Mouse (Mus musculus): ENCODE data around the gene Fxn.

Fxn gene

DNA sequence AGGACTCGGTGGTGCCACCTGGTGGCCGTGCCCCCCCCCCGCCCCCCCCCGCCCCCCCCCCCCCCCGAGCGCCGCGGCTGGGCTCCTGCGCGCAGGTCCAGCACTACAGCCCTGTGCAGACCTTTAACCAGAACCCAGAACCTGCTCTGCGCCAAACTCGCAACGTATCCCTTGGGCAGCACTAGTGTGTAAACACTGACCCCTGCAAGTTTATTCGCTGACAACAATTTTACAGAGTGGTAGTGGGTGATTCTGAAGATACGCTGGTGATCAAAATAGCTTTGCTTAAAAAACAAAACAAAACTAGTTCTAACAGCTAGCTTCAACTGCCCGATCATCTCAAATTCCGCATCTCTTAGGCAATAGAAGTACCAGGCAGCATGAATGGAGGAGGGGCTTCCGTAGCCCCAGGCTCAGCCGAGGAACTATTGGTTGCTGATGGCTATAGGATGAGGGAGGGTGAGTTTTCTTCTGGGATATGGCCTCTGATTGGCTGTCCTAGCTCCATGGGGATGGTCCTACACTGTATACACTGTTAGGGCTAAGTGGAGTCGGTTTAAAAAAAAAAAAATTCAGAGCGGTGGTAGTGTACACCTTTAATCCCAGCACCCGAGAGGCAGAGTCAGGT, at the start of gene Fxn:
Fxn (minus strand) TSS at position 5 of the 628 bp plus-strand sequence.
- peak; percentile 46 to 63 for DNase-seq (ENCODE audit: low spot score in 2 of 2)

DNA sequence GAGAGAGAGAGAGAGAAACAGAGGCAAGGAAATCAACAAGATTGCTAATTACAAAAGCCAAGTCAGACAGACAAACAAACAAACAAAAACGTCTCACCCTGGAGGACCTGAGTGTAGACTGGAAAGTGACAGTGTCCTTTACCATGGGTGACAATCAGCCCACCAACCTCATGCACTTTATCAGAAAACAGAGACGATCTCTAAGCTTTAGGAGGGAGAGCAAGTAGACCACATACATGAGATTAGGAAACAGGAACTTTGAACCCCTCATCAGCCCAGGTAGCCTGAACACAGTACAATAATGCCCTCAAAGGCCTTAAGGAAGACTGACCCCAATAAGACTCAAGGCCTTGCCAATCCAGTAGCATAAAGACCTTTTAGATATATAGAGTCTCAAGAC, 47.5 kb upstream of the Fxn start:
- DNase-seq (ENCODE audit: low spot score in 2 of 2): no peak

DNA sequence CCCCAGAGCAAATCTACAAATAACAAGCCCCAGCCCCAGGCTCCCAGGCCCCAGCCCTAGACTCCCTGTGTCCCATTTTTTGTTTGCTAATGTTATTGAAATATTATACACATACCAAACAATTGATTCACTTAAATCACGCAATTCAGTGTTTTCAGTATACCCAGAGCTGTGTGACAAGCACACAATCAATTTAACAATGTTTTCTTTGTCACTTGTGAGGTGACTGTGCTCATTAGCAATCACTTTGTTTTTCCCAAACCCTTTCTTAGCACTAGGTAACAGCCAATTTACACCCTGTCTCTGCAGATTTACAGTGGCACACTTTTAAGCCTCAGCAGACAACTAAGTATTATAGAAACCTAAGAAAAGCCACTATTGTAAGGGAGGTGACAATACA, 46.6 kb upstream of the Fxn start:
- DNase-seq (ENCODE audit: low spot score in 2 of 2): no peak

DNA sequence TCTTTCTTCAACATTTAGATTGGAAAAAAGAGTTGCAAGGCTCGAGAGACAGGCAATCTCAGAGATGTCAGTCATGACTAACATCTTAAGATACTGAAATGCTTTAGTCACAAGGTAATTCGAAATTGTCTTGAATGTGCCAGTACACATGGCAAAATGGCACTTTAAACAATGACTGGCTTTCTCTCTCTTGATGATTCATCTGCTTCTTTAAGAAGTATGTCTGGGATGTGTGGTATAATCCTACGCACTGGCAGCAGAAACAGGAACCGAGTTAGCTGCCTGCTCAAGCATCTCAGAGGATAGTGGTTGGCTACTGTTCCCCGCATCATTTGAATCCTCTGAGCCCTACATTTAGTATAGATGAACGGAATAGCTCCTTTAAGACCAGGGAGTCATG, 45.3 kb upstream of the Fxn start:
- no peak for DNase-seq (ENCODE audit: low spot score in 2 of 2)

DNA sequence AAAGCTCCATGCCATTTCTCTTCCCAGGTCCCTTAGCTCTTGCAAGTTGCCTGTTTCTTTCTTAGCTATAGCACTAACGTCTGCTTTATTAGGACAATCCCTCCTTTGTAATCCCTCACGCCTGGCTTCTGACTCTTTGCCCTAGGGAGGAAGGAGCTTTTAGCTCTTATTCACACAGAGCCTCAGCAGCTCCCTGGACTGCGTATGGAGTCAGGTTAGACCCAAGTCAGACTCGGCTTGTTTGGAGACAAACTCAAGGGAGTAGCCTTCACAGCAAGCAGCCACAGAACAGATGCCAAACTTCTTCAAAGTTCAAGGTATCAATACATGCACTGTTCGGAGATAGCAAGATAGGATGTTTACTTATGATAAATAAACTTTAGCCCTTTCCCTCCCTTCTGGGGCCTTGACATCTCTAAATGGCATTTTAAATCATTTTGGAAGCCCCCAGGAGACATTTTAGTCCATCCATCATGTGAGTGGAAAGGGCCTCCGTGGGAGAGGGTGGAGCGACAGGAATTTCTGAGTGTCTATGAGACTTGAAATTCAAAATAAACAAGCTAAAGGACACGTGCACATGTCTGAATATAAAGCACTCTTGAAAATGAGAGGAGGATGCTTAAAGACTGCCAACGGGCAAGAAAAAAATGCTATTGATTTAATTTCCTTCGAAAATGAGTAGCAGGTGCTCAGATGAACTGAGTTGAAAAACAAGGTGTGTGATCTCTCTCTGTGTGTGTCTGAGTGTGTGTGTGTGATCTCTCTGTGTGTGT, 43.6 kb upstream of the Fxn start:
- no peak for DNase-seq (ENCODE audit: low spot score in 2 of 2)

DNA sequence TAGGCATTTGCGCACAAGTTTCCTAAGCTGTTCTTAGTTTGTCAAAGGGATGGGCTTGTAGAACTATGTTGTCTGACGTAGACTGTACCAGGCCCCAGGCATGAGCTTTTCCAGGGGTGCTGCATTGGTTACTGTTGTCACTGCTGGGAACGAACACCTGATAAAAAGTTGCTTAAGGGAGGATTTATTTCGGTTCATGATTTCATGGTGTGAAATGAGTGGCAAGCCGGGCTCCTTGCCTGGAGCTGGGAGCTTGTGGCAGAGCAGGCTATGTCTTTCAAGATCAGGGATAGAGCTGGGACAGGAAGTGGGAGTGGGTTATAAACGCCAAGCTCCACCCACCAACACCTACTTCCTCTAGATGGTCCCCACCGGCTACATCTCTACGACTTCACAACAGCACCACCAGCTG, 41.5 kb upstream of the Fxn start:
- no peak for DNase-seq (ENCODE audit: low spot score in 2 of 2)

DNA sequence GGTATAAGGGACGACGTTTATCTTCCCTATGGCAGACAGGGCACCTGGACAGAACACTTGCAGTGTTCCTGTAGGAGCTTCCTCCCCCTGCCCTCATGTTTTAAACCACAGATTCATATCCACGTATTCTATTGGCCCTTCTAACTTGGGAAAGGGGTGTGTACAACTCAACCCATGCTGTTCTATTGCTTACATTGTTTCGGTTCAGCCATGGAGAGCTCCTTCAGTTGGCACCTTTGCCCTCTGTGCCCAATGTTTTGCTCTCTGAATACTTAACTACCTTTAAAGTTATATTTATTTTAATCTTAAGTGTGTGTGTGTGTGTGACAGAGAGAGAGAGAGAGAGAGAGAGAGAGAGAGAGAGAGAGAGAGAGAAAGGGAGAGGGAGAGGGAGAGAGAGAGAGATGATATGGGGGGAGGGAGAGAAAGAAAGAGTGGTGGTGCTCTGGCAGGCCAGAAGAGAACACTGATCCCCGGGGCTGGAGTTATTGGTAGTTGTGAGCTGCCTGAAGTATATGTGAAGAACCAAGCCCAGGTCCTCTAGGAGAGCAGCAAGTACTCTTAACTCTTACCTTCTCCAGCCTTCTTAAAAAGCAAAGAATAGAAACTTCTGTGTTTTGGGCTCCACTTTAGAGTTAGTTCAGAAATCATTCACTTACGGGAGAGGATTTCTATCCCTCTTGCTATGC, 41.0 kb upstream of the Fxn start:
- no peak for DNase-seq (ENCODE audit: low spot score in 2 of 2)

DNA sequence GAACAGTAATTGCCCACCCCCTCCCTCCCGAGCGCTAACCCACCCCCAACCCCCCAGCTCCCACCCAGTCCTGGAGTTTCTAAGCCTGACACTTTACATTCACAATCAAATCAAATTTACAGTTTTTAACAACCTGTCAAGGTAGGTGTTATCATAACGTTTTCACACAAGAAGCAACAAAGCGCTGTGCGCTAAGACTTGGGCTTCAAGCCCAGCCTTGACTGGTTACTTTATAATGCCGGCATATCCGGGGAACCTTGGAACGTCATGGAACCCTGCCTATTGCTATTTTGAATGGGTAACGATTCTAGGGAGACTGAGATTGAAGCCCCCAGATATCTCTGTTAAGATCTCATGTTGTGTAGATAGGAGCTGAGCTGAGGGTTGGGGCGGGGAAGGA, 37.8 kb upstream of the Fxn start:
- DNase-seq (ENCODE audit: low spot score in 2 of 2): no peak

DNA sequence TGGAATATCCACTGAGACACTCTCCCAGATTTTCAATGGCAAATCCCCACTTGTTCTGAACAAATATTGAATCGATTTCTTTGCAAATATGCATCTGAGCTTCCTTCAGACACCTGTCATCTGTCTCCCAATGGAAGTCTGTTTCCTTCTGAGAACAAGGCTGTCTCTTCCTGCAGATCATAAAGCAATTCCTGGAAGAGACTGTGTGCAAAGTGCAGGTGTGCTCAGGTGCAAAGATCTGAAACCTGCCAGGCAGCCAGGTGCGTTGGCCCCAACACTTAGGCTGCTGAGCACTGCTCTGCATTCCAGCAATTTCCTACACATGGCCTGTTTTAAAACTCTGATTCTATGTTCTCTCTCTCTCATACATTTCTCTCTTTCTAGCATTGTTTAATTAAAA, 37.3 kb upstream of the Fxn start:
- DNase-seq (ENCODE audit: low spot score in 2 of 2): no peak

DNA sequence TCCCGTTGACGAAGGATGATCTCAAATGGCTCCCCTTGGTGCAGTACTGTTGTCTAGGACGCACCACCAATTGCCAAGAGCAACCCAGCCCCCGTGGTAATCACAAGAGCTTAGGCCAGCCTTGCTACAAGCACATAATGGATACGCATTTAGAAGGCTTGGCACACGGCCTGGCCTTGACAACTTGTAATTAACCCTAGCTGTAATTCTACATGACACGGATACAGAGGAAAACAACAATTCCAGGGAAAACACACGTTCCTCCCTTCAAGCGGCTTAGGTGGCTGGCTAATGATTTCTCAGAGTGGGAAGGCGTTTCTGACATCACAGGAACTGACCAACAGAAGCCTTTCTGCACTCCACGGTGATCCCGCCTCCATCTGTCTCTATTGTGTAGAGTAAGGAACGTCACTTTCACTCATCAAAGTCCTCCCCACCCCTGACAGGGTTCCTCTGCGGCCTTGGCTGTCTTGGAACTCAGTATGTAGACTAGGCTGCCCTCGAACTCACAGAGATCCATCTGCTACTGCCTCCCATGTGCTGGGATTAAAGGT, 36.7 kb upstream of the Fxn start:
- peak; percentile 72 to 75 for DNase-seq (ENCODE audit: low spot score in 2 of 2)

DNA sequence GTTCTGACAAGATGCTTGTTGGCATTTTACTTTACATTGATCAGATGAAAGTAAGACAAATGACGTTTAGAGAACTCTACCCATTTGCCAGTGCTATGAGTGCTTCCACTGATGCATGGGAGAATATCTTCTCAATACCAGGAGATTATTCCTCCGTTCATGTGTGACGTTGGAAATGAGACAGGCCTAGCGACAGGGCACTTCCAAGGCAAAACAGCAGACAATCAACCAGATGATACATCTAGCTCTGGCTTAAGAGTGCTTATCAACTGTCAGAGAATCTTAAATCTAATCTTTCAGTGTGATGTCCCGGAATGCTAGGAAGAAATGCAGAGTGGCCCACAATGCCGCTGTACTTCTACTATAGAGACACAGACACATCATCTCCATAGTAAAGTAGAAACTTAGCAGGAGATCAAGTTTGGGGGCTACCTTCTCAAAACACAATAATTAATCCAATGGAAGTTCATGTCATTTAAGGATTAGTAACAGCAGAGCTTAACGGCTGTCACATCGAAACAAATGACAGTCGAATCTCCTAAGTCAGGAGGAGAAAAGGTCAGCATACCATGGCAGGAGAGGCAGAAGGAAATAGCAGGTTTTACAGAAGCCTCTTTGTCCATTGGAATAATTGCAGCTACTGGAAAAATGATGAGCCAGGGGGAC, 35.8 kb upstream of the Fxn start:
- DNase-seq (ENCODE audit: low spot score in 2 of 2): no peak

DNA sequence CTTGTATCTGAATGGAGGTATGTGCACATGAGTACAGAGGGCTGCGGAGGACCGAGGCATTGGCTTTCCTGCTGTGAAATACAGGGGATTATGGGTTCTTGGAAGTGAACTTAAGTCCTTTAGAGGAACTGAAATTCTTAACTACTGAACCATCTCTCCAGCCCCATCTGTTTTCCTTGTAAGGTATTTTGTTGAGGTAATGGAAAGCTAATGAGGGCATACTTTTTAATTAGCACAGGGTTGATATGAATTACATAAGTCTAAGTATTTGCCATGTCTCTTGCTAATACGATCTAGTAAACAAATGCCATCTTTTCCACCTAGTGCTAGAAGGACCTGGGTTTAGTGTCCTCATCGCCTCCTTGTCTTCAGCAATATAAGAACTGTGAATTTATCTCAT, 34.8 kb upstream of the Fxn start:
- no peak for DNase-seq (ENCODE audit: low spot score in 2 of 2)

DNA sequence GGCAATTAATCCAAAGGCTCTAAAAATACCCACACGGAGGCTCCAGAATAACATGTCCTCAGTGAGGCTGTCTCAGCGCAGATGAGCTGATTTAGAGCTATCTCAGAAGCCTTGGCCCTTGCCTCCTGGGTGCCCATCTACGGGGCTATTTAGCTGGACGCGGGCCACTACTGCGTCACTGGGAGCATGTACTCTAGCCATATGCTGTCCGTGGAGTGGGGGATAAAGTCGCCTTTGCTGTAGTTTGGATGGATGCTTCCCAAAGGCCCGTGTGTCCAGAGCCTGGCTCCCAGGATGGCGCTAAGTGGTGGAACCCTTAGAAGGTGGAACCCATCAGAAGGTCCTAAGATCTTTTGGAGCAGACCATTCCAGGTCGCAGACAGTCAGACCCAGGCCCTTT, 34.3 kb upstream of the Fxn start:
- DNase-seq (ENCODE audit: low spot score in 2 of 2): no peak

DNA sequence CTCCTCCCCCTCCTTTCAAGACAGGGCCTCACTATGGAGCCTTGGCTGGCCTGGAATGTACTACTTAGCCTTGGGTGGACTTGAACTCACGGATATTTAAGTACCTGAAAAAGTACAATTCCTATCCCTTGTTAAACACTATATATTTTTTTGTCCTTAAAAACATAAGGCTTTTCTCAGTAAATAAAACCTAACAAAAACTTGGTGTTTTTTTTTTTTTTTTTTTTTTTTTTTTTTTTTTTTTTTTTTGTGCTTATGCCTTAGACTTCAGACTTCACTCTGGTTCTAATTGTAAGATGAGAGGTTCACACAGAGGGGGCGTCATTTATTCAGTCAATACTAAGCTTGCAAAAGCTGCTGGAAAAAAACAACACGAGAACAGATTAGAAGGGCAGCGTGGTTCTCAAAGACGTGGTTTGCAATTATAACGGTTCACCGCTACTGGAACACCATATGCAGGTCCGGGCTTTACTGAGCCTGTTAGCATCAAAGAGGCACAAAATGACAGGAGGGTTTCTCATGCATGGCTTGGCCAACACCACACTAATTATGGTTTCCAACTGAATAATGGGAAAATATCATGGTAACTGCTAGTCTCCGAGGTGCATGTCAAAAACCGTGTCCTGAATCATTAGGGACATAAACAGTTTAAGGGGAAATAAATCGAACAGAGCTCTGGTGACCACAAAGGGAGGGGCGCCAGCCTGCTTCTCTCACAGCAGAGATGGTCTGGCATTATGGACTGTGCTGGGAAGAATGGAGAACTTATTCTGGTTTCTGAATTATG, 32.3 kb upstream of the Fxn start:
- DNase-seq (ENCODE audit: low spot score in 2 of 2): no peak

DNA sequence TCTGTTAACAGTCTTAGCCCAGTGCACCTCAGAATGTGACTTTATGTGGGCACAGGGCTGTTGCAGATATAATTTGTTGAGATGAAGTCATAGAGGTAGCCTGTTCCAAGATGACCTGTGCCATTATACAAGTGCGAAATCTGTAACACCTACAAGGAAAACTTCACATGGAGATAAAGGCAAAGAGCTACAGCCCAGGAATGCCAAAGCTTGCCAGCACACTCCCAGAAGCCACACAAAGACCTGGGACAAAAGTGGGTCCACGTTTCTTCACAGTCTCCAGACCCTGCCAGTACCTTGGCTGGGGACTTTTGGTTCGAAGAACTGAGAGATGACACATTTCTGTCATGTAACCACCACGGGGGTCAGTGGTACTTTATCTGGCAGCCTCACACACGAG, 31.6 kb upstream of the Fxn start:
- no peak for DNase-seq (ENCODE audit: low spot score in 2 of 2)

DNA sequence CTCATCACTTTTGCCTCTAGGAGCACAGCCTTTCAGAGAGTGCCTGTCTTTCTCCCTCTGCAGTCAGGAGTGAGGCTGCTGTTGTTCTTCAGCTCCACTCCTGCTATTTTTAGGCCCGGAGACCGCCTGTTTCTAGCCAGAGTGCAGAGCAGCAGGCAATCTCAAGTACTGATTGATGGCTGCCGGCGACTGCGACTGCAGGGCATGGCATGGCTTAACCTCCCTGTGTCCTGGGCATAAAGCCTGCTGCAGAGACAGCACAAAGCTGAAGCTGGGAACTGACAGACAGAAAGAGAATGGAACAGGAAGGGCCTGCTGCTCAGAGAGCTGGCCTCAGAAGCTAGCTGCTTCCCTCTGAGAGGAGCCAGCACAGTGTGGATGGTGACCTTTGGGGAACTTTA, 27.9 kb upstream of the Fxn start:
- peak; percentile 39 to 59 for DNase-seq (ENCODE audit: low spot score in 2 of 2)

DNA sequence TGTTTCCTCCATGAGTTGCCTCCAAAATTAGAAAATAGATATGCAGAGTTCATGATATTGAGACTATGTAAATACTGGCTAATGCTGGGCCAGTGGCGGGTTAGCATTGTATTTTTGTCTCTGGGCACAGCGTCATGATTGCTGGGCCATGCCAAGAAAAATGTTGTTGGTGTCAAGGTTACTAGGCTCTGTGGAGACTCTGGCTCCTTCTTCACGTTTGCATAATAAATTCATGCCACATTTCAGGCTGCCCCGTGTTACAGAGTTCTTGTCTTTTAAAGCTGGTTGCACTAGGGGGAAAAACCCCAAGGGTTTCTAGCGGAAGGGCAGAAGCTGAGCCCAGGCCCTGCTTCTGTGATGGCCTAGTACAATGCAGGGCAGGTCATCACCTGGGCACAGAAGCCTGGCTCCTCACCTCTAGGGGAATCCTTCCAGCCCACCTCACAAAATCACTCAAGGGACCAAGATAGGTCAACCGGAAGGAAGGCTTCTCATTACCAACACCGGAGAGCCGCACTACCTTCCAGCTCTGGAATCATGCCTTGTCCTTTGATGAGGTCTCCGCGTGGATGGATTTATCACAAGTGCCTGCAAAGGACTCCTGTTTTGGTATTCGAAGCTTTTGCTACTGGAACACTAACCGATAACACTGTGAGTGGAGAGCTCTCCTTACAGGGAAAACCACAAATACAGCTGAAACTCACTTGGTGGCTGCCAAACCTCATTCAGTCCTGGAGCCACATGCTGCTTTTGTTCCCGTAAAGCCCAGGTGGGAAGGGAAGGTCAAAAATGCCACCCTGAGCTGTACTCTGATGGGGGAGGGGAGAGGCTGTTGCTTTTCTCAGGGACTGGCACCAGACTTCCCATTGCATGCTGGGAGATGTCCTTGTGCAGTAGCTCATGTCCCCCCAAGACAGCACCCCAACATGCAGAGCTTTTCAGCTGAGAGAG, 27.1 kb upstream of the Fxn start:
- DNase-seq (ENCODE audit: low spot score in 2 of 2): no peak

DNA sequence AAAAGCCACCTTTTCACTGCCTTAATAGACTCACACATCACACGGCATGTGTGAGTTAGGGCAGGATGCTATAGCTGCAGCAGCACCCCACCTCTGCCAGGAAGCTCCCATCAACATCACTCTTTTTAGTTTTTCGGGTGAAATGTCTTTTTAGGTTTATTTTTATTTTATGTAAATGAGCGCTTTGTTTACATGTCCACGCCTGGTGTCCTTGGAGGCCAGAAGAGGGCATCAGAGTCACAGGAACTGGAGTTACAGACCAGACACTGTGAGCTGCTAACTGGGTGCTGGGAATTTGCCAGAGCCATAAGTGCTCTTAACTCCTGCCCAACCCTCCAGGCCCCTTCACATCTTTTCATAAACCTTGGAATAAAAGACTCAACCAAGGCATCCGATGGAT, 25.9 kb upstream of the Fxn start:
- DNase-seq (ENCODE audit: low spot score in 2 of 2): no peak

DNA sequence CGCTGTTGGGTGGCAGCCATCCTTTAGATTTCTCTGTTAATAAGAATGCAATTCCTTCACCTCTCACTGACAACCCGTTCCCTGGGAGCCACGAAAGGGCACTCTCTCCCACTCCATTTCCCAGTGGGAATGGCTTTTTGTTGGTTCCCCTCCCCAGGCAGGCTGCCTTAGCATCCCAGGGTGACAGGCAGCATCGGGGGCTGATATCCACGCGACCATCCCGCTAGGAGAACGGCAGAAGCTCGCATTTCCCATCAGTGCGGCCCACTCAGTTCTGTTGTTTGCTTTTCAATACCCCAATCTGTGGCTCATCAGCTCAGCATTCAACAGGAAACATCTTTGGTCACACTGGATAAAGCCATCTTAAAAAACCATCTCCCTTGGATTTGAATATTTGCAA, 21.8 kb upstream of the Fxn start:
- DNase-seq (ENCODE audit: low spot score in 2 of 2): peak in 1 of 2 experiments; percentile 24

DNA sequence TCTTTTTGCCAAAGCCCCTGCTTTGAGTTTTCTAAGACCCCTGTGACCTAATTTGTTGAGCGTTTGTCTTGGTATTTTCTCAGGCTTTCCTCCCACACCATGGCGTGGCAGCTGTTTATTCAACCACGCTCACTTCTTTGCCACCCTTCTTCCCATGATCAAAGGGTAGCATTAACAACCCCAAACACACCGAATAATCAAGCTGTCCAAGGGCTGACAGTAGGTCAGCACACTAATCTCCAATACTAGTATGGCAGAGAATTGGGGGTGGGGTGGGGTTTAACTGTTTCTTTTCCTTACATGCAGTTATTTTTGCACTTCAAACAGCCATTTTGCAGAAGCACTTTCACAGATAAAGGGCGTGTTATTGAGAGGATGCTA, 21.4 kb upstream of the Fxn start:
- no peak for DNase-seq (ENCODE audit: low spot score in 2 of 2)

Measured in right cerebral cortex, postnatal 10 days (tissue).